Mouse (Mus musculus) liver, adult (tissue): ENCODE results near the gene Art5.

Experiments used
- GATA4 ChIP-seq: IDR thresholded peaks from 2 replicates; pipeline ENCODE4 v1.6.1; 2014; ENCODE audit warnings: mild to moderate bottlenecking, low read length; ENCODE audit not compliant: insufficient replicate concordance

The Art5 gene

DNA sequence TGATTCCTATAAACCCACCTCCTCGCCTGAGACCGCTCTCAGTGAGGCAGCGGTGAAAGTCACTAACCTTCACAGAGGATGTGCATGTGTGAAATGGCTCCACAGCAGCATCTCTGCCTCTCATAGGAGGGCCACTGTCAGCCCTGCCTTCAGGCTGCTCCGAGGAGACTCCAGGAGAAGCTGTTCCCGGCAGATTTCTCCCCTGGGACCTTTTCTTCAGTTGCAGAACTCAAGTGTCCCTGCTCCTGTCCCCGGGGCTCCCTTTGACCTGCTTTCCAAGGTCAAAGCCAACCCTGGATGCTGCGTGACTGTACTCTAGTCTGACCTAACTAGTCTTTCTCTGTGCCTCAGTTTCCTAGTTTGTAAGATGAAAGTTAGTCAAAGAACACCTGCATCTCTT lies at the start of gene Art5:
Gene Art5 (minus strand): TSS at position 319 of the 400 bp plus-strand sequence.
- TF ChIP-seq GATA4: no peak

DNA sequence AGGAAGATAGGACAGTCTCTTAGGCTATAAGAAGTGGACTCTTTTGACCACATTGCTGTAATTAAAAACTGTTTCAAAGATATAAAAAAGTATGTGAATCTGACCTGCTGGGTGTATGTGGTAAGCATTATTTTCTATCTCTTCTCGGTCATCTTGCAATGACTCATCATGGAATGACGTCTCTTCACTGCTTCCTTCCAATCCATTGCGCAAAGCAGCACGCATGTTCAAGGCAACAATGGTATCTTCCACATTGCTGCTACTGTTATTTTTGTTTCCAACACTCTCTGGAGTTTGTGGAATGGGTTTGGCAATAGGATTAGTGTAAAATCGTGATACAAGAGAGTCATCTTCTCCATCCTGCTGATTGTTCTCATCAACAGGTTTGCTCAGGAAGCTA lies 44.4 kb upstream of the Art5 start:
- TF ChIP-seq GATA4: no peak

DNA sequence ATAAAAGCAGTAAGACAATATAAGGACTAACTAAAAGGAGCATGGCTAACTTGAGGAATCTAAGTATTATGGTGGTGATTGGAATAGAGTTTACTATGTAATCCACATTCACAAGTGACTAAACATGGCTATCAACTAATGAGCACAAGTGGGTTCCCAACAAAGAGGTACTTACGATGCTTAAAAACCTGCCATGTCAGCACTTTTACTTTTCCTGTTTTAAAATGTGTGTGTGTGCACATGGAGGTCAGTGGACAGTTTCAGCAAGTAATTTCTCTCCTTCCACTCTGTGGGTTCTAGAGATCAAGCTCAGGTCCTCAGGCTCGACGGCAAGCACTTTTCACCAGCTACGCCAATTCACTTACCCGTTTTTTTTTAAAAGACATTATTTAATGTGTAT lies 28.6 kb upstream of the Art5 start:
- no peak for TF ChIP-seq GATA4

DNA sequence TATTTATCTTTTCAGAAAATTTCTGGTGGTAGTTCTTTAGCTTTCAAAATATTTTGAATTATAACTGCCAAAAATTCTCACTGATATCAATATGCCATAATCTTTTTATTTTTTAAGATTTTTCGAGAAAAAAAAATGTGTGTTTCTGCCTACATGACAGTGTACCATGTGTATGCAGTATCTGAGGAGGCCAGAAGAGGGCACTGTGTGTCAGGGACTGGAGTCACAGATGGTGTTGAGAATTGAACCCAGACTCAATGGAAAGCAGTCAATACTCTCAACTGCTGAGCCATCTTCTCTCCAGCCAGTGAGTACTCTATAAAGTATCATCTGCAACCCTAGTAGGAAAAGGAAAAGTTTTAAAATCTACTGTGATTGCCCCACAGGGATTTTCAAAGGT lies 28.2 kb upstream of the Art5 start:
- TF ChIP-seq GATA4: no peak

DNA sequence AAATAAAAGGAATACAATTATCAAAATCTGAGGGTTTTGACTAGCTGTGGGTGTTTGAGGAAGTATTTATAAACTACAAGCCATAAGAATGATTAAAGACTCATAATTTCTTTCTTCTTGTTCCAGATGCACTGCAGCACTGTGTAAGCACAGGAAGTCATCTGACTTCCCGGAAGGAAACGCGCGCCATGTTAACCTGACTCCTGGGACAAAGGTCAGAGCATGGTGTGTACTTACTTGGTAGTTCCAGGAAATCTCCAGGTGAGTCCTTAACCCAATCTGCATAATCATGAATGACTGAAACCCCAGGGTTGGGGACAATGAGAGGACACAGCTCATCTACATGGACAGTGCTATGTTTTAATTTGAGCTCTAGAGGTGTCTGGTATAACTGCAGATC lies 23.1 kb upstream of the Art5 start:
- no peak for TF ChIP-seq GATA4

DNA sequence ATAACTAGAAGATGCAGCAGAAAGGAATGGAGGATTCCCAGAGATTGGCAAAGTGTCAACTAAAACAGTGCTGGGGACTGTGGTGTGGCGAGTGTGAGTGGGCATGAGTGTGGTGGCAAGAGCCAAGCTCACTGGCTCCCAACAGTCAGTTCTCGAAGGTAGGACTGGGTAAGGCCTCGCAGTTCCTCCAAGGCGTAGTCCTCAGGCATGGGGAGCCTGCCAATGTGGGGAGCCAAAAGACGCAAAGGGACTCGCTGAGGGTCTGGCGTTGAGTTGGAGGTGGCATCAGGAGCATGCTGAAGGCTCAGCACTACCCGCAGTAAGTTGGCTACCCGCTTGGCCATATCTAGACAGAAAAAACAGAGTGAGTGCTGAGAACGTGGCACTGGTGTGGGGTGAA lies 11.0 kb upstream of the Art5 start:
- TF ChIP-seq GATA4: no peak

DNA sequence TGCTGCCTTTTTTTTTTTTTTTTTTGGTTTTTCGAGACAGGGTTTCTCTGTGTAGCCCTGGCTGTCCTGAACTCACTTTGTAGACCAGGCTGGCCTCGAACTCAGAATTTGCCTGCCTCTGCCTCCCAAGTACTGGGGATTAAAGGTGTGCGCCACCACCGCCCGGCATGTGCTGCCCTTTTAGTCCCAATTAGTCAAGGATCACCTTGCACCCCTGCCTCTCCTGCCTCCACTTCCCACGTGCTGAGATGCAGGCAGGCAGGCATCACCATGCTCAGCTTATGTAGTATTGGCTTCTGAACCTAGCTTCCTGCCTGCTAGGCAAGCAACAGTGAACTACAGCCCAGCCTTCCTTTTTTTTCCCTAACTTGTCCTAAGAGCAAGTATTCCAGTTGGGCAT lies 8.1 kb upstream of the Art5 start:
- TF ChIP-seq GATA4: no peak

DNA sequence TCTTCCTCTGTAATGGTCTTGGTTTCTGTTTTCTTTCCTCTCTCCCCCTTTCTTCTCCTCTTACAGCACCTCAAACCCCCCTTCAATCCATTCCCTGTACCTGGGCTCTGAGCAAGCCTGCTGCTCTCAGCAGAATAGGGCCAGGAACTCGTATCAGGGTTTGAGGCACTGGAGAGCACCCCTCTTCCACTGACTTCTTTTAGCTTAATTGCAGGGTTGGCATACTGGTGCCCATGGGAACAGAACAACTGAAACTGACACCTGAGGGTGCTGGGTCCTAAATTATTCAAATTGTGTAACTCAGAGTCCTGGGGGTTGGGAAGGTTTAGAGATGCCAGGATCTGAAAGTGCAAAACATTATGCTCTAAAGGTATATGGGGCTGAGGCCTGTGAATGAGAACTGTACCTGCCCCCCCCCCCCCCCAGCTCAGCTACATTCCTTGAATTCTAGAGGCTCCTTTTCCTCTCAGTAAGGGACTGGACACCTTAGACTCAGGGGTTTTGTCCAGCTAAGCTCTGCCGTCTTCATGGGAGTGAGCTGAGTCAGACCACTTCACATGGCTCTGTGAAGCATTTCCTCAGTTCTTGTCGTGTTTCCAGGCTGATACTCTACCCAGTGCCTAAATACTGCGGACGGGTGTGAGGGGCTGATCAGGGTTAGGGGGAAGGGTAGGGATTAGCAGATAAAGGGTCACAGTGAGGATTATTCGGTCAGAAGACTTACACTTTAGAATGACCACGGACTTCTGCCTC lies 7.5 kb upstream of the Art5 start, which contains the start of gene Chrna10:
Gene Chrna10 (minus strand): TSS at position 250 of the 753 bp plus-strand sequence.
- no peak for TF ChIP-seq GATA4

DNA sequence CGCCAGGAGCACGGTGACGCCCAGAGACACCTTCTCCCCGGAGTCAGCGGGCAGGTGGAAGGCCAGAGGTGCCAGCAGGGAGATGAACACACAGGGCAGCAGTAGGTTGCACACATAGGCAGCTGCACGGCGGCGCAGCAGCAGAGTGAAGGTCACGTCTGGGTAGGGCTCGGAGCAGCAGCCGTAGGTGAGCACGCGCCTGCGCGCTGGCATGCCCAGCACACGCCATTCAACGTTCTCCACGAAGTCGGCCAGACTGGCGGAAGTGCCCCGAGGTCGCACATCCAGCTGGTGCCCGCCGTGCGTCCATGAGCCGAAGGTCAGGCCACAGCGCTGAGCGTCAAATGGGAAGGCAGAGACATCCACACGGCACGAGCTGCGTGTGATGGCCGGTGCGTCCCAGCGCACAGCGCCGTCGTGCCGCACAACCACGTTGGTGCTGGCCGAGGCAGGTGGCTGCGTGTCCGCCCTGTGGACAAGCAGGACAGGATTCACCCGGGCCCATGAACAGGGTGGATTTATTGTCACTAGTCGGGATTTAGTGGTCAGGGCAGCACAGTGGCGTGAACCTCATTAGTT lies 4.0 kb upstream of the Art5 start:
- no peak for TF ChIP-seq GATA4

DNA sequence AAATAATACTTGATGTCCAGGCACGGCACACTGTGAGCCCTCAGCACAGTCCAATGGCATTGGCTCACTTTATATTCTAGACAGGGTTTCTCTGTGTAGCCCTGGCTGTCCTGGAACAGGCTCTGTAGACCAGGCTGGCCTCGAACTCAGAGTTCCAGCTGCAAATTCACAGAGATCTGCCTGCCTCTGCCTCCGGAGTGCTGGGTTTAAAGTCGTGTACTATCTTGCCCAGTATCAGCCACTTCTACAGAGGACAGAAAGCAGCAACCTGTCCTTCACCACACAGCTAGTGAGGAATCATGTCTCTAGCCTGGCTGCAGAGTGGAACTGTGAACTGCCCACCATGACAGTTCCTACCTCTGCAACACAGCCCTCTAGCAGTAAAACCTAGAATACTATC lies 457 bp upstream of the Art5 start:
- TF ChIP-seq GATA4: no peak

DNA sequence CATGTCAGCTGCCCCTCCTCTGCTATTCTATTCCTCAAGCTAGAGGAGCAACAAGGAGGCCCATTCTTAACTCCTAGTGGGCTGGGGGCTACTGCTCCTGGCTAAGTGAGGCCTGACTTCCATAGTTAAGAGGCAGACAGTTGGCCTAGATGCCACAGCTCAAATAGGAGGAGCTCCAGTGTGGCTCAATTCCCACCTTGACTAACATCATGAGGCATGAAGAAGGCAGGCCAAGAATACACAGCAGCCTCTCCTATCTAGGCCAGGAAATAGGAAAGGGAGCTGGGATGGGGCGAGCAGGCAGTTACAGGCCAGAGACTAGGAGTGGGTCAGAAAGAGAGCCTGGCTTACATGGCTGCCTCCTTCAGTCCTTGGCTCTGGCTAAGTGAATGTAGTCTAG lies 1.1 kb downstream of the Art5 start:
- no peak for TF ChIP-seq GATA4

DNA sequence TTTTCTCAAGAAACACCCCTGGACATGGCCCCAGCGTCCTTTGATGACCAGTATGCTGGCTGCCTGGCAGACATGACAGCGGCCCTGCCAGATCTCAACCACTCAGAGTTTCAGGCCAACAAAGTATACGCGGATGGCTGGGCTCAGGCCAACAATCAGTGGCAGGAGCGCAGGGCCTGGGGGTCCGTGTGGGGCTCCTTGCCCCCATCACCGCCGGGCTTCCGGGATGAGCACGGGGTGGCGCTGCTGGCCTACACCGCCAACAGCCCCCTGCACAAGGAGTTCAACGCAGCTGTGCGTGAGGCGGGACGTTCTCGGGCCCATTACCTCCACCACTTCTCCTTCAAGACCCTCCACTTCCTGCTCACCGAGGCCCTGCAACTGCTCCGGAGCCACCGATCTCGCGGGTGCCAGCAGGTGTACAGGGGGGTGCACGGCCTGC lies 2.6 kb downstream of the Art5 start:
- TF ChIP-seq GATA4: no peak

DNA sequence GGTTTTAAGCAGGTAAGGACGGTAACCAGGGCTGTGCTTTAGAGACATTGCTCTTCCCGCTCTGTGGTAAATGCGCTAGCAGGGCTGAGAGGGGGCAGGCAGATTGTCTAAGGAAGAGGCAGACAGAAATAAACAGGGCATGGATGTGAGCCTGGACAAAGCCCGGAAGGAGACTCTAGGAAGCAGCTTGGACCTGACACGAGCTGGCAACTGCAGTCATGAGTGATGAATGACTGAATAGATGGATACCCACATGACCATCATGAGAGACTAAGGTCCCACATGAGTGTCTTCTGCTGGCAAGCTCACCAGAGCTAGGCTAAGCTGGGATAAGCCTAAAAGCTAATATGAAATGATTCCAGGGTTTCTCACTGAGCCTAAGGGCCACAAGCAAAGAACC lies 5.2 kb downstream of the Art5 start:
- no peak for TF ChIP-seq GATA4

DNA sequence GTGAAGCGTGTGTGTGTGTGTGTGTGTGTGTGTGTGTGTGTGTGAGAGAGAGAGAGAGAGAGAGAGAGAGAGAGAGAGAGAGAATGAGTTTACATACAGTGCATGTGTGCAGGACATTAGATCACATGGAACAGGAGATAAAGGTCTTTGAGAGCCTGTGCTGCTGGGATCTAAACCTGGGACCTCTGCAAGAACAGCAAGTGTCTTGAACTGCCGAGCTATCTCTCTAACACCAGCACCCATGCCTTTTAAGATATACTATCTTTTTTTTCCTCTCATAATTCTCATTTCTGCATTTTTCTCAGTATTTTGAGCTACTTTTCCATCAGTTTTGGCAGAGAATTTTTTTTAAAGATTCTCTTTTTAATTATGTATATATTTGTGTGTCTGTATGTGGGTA lies 5.7 kb downstream of the Art5 start:
- TF ChIP-seq GATA4: no peak

DNA sequence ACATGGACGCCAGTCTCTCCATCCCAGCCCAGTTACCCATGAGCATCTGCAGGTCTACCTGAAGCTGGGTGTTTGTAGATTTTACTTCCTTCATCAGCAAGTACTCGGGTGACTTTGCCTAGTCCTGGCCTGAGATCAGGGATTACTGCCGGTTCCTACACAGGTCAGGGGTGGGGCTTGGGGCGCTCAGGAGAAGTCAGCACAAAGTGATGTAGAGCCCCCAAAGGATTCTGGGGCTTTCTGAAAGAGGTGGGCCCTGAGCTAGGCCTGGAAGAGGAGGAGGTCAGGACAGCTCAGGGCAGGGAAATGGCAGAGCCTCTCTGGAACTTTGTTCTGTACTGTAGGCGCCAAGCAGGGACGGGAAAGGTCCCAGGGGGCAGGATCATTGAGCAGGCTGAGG lies 6.6 kb downstream of the Art5 start:
- no peak for TF ChIP-seq GATA4

DNA sequence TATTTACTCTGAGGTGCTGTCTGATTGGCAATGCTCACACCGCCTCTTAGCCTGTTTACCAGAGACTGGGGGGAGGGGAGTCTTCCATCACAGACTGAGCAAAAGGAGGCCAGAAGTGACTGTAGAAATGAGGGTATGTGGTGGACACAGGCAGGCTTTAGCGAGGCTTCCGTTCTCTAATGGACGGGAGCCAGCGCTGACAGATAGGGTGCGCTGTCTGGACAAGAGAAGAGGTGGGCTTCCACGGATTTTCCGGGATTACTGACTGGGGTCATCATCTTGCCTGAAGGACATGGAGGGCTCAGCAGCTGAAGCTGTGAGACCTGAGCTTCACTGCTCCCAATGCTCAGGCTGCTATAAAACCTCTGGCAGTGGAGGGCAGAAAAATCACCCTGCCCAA lies 7.0 kb downstream of the Art5 start:
- TF ChIP-seq GATA4: no peak

DNA sequence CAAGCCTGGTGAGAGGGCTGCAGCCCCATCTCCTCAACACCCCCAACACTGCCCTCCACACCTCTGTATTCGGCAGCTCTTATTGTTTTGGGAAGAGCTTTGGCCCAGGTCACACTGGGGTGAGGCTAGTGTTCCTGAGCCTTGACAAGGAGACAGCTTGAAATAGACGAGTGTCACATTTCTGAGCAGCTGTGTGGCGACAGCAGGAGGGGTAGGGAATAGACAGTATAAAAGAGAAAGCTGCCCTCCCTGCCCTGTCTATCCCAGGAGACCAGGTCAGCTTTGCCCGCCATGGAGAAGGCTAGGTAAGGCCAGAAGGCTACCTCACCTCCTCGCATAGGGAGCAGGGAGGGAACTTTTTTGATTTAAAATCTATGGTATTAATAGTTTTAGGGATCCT lies 7.8 kb downstream of the Art5 start, which contains the start of gene Art1:
Gene Art1 (plus strand): TSS at position 257 of the 400 bp plus-strand sequence.
- no peak for TF ChIP-seq GATA4
